Mouse (Mus musculus): ENCODE measurements around the gene Elk1. TPM values are rescaled to one million over a fixed set of nuclear protein-coding genes. Genes with fewer than 3 reads are reported as not detected.

The Elk1 gene
- 40.1 and 45.9 TPM in 2 replicates for total RNA-seq (2014; rRNA removed)
- 25.9 and 27.1 TPM in 2 replicates for polyA plus RNA-seq (2015; fragmentation: Nextera tagmentation; extraction: Ambion mirVana)

DNA sequence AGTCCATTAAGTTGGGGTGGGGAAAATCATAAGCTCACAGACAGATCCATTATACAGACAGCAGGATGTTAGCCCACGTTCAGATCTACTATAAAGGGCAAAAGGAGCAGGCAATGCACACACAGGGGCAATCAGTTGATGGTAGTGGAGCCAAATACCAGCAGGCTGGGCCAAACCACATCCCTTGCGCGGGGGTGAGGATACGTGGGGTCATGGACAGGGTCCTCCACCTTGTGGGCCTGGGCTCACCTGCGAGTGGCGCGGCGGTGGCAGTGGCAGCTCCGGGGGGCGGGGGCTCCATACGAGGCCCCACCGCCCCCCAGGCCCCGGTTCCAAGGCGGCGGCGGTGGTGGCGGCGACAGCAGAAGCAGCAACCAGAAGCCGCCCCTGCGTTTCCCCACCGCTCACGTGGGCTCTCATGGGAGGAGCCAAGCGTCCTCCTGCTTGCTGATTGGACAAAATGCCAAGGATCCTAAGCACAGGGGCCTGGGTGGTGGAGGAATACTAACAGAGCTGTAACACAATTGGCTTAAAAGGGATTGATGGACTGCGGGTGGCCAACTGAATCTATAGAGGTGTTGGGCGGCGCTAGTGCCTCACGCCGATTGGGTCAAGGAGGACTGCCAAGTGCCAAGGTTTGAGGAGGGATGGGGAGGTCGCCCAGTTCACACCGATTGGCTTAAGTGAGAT is at the start of gene Elk1:
TSS of gene Elk1 (minus strand) at position 418 of the 690 bp plus-strand sequence.
- Histone ChIP-seq H3K27me3 (ENCODE audit: insufficient read depth, low read length) (no peaks in the 10 kb centered on the region), H3K36me3 (ENCODE audit: insufficient read depth) (no peaks in the 10 kb centered on the region), H3K4me3 (ENCODE audit: low read depth, low read length) (peak within 1 kb of the TSS; percentile 60), H3K9ac (peak within 1 kb of the TSS; percentile 67), H3K27ac (ENCODE audit: low read depth, low read length) (peak within 1 kb of the TSS; percentile 82), H3K4me2 (ENCODE audit: low read depth) (peak within 1 kb of the TSS; percentile 49), H3K9me3 (ENCODE audit: low read length) (no peaks in the 10 kb centered on the region), H3K4me1 (ENCODE audit: insufficient read depth) (no peaks in the 10 kb centered on the region)
- WGBS: 27% methylated on average over 30 of the region's 30 CpGs
- DNase-seq (peak; percentile 91), ATAC-seq (peak; percentile 98)
- no peak for TF ChIP-seq CTCF (IDR thresholded peaks at IDR 0.05; ENCODE audit: low read depth)

DNA sequence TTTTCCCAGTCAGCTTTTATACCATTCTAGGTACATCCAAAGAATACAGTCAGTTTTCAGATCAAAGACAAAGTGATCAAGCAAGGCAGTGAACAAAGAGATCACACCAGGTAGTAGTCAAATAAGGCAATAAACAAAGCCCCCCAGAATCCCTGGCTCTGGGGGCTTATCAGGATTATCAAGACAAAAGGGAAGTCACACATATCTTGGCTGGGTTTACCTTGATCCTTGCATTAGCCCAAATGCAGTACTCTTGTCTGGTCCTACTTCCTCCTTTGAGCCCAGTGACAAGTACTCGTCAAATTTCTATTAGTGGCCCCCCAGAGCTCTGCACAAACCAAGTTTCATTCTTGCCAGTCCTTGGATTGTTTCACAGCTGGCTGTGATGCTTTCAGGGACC is 30.5 kb upstream of the Elk1 start:
- Histone ChIP-seq H3K9ac (no peak overlapping the region), H3K4me3 (ENCODE audit: low read depth, low read length) (no peak overlapping the region), H3K27ac (ENCODE audit: low read depth, low read length) (no peak overlapping the region), H3K27me3 (ENCODE audit: insufficient read depth, low read length) (no peaks in the 10 kb centered on the region), H3K4me2 (ENCODE audit: low read depth) (no peak overlapping the region), H3K9me3 (ENCODE audit: low read length) (no peaks in the 10 kb centered on the region), H3K36me3 (ENCODE audit: insufficient read depth) (no peaks in the 10 kb centered on the region), H3K4me1 (ENCODE audit: insufficient read depth) (no peaks in the 10 kb centered on the region)
- ATAC-seq (no peak), DNase-seq (no peak)
- 54% methylated on average over 1 of the region's 1 CpGs for WGBS
- no peak for TF ChIP-seq CTCF (IDR thresholded peaks at IDR 0.05; ENCODE audit: low read depth)

DNA sequence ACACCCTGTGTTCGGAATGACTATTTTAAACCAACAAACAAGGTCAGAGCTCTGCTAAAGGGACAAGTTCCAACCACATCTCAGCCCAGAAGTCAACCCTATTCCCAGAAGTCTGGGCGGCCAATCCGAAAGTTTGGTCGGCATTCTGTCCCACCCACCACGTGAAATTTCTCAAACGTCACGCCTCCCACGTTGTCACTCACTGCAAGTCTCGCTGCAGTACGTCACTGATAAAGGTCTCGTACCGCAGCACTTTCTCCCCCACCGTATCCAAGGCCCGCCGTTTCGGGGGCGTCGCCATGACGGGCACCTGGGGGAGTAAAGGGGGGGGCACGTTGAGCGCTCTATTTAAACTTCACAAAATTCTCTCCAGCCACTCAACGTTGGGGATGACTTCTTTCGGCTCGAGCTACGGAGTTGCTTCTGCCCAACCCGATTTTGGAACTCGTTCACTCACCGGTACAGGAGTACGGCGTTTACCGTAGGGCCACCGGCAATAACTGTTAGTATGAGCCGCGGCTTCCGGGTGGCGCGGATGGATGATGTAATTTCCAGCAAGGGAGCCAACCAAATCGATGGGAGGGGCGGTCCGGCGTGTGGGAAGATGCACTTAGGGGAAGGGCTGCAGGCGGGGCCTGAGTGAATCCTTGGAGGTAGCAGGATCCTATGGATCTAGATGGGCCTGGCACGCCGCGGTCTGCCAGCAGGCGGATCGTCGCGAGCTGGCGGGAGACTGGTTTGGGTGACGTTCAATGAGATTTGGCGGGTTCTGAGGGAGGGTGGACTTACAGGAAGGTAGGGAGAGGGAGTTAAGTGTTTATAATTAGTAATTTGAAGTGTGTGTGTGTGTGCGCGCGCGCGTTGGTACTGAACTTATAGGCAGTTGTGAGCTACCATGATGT is 11.3 kb upstream of the Elk1 start, which contains the start of gene Uxt:
TSS of gene Uxt (minus strand) at position 541 of the 902 bp plus-strand sequence.
- 26% methylated on average over 57 of the region's 57 CpGs for WGBS
- Histone ChIP-seq H3K36me3 (ENCODE audit: insufficient read depth) (no peaks in the 10 kb centered on the region; the same call in 1 of the 2 replicates), H3K4me2 (ENCODE audit: low read depth) (peak within 1 kb of the TSS; percentile 43), H3K4me1 (ENCODE audit: insufficient read depth) (no peaks in the 10 kb centered on the region), H3K27ac (ENCODE audit: low read depth, low read length) (peak within 1 kb of the TSS; percentile 72), H3K27me3 (ENCODE audit: insufficient read depth, low read length) (no peaks in the 10 kb centered on the region), H3K9me3 (ENCODE audit: low read length) (no peaks in the 10 kb centered on the region), H3K4me3 (ENCODE audit: low read depth, low read length) (peak within 1 kb of the TSS; percentile 46), H3K9ac (peak within 1 kb of the TSS; percentile 51)
- TF ChIP-seq CTCF (IDR thresholded peaks at IDR 0.05; ENCODE audit: low read depth): peak; percentile 50
- ATAC-seq (peak; percentile 96), DNase-seq (peak; percentile 91)

DNA sequence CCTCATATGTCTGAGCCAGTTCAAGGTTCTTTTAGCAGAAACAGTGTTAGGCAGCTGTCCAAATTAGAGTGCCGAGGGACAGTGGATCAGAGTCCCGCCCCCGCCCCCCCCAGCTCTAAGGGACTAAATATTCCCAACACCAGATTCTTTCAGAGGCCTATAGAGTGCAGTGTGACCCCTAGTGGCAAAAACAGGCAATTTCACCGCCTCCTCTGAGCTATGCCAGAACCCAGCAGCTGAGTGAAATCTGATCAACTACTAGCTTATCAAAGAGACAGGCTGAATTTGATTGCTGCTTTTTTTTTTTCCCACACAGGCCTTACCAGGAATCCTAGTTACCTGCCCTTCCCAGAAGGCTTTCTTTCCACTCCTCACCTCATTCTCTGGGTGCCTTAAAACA is 4.4 kb downstream of the Elk1 start:
- no peak overlapping the region for H3K27ac ChIP-seq (ENCODE audit: low read depth, low read length)
- H3K9me3 ChIP-seq (ENCODE audit: low read length): no peaks in the 10 kb centered on the region
- H3K4me2 ChIP-seq (ENCODE audit: low read depth): no peak overlapping the region
- no peaks in the 10 kb centered on the region for H3K4me1 ChIP-seq (ENCODE audit: insufficient read depth)
- H3K36me3 ChIP-seq (ENCODE audit: insufficient read depth): no peaks in the 10 kb centered on the region
- peak; percentile 67 for TF ChIP-seq CTCF (IDR thresholded peaks at IDR 0.05; ENCODE audit: low read depth)
- no peak overlapping the region for H3K4me3 ChIP-seq (ENCODE audit: low read depth, low read length)
- no peak overlapping the region for H3K9ac ChIP-seq
- WGBS: 16% methylated on average over 4 of the region's 4 CpGs
- no peaks in the 10 kb centered on the region for H3K27me3 ChIP-seq (ENCODE audit: insufficient read depth, low read length)
- DNase-seq (peak; percentile 69), ATAC-seq (no peak)

DNA sequence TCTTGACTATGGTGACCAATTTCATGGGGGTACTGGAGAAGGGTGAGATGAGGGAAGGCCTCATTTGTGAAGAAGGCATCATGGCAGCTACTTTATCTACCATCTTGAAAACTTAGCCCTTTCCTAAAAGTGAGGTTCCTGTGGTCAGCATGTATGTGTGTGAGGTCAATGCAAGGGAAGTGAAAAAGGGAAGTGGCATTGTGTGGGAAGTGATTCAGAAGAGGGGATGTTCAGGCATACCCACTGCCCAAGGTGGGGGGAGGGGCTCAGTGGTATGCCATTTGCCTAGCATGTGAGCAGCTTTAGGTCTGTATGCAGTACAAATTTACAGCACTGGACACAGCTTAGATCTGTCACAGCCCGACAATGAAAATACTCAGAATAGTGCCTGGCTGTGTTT is 18.4 kb downstream of the Elk1 start:
- Histone ChIP-seq H3K36me3 (ENCODE audit: insufficient read depth) (peaks cover 21% of the 10 kb centered on the region), H3K27ac (ENCODE audit: low read depth, low read length) (no peak overlapping the region), H3K4me1 (ENCODE audit: insufficient read depth) (no peaks in the 10 kb centered on the region), H3K4me3 (ENCODE audit: low read depth, low read length) (no peak overlapping the region), H3K9me3 (ENCODE audit: low read length) (no peaks in the 10 kb centered on the region), H3K27me3 (ENCODE audit: insufficient read depth, low read length) (no peaks in the 10 kb centered on the region), H3K4me2 (ENCODE audit: low read depth) (no peak overlapping the region), H3K9ac (no peak overlapping the region)
- no peak for TF ChIP-seq CTCF (IDR thresholded peaks at IDR 0.05; ENCODE audit: low read depth)
- ATAC-seq (no peak), DNase-seq (no peak)
- 91% methylated on average over 1 of the region's 1 CpGs for WGBS

DNA sequence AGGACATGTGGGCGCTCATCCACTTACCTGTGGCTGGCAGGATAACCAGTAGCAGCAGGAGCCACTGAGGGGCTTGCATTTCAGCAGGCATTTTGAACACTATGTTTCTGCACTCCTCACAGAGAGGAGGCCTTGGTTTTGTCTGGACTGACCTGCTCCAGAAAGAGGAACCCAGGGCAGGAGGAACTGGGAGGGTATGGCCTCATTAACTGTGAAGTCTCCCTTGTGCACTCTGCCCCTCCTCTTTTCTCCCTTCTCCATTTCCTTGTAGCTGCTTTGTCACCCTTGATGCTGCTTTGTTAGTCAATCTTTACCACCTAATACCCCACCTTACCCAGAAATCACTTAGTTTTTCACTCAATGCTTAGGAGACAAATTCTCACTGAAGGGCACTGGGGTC is 19.0 kb downstream of the Elk1 start, which contains the start of gene Cfp:
TSS of gene Cfp (minus strand) at position 192 of the 400 bp plus-strand sequence.
- Histone ChIP-seq H3K4me2 (ENCODE audit: low read depth) (no peak within 1 kb of the TSS), H3K27ac (ENCODE audit: low read depth, low read length) (no peak within 1 kb of the TSS), H3K4me3 (ENCODE audit: low read depth, low read length) (no peak within 1 kb of the TSS), H3K36me3 (ENCODE audit: insufficient read depth) (peaks cover 15% of the 10 kb centered on the region), H3K27me3 (ENCODE audit: insufficient read depth, low read length) (no peaks in the 10 kb centered on the region), H3K9me3 (ENCODE audit: low read length) (no peaks in the 10 kb centered on the region), H3K9ac (no peak within 1 kb of the TSS), H3K4me1 (ENCODE audit: insufficient read depth) (no peaks in the 10 kb centered on the region)
- no peak for TF ChIP-seq CTCF (IDR thresholded peaks at IDR 0.05; ENCODE audit: low read depth)
- ATAC-seq: no peak
- DNase-seq: no peak
- WGBS: 87% methylated on average over 1 of the region's 1 CpGs
